Mouse (Mus musculus) skeletal muscle tissue, adult 2 months (tissue): ENCODE data around the gene A630076J17Rik.

Source experiments
- DNase-seq: peaks from one replicate; pipeline ENCODE4 v3.0.0-alpha.2; 2012; ENCODE audit warnings: low read depth, low spot score

The A630076J17Rik gene

DNA sequence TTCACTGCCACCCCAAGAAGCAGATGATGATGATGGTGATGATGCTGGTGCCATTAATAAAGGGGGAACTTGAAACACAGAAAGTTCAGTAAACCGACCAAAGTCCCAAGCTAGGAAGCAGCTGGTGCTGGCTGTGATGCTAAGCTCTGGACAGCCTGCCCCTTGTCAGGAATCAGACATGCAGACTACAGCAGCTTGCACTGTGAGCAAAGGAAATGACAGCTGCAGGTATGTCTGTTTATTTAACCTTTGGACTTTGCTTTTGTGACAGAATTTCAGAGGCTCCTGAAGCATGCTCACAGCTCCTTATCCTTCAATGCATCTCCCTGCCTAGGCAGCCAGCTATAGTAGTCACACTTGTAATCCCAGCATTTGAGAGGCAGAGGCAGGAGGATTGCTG, at the start of gene A630076J17Rik:
Gene A630076J17Rik (plus strand): TSS at position 88 of the 400 bp plus-strand sequence.
- DNase-seq: no peak

DNA sequence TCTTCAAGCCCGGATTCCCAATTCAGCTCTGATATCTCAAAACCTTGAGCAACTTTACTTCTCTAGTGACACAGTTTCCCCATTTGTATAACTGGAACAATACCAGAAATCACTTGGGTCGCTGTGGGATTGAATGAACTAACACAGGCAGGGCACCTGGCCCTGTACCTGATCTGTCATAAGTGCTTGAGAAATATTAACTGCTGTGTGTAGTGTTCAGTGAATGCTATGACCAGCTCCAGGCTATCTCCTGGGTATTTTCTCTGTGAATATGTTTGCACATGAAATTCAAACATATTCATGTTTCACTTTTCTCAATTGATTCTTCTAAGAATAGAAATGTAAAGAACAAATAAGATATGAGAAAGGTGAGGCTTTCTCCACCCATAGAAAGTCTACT, 49.6 kb upstream of the A630076J17Rik start:
- DNase-seq: no peak

DNA sequence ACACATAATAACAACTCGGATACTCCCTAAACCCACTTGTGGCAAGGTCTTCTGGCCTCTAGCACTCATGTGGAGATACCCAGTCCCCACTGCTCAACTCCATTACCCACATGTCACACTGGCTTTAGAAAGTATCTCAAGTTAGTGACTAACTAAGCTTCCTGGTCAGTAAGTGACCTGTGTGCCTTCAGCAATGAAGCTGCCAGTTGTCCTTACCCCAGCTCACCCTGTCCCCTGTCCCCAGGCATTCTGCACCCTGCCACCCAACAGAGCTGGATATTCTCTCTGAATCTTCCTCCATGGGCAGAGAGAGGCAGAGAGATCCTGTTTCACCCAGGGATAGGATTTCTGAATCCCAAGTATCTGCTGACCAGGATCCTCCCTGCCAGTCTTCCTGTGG, 47.7 kb upstream of the A630076J17Rik start, which contains the start of gene Kcna10:
Gene Kcna10 (plus strand): TSS at position 301 of the 400 bp plus-strand sequence.
- DNase-seq: peak; percentile 23

DNA sequence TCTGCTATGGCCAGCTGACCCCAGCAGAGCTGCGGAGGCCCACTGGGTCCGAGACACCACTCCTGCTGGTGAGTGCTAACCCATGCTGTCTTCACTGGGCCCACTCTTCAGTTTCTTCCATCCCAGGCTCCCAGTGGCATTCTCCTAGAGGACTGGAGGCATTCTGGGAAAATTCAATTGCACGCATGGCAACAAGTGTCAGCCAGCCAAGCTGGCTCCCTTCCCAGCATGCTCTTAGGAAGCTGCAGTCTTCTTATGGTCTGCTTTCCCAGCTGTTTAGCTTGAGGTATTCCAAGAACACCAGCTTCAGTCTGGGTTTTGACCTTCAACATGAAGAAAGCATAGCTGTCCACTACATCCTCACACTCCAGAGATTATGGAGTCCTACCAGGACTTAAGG, 47.2 kb upstream of the A630076J17Rik start:
- DNase-seq: no peak

DNA sequence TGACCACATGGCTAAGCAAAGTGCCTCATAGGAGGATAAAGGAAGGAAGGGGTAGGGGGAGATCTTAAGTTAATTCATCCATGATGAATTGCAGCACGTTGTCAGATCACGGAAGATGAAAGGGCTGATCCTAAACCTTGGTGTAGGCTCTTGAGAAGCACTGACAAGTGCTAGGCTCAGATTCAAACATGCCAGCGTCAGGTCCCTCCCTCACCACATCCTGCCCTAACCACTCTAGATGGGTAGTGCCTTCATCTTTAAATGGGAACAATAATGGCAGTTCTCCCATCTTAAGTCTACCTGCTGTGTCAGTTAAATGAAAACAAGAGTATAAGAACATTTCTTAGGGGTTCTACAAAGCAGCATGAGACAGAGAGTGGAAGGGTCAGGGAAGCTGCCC, 44.8 kb upstream of the A630076J17Rik start:
- no peak for DNase-seq

DNA sequence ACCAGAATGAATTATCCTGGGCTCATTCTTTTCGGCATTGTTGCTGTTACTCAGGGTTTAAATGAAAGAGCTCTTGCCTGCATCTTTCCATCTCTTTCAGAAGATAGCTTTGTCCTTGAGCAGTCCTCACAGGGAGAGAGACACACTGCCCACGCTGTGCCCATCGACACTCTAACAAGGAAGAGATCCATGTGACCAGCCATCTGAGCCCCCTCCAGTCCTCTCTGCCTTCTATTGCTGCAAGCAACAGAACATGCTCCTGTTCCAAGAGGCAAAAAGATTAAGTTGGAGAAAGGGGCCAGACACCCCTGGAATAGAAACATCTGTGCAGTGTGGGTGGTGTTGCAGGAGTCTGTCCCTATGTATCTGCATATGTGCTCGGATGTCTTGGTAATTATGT, 43.4 kb upstream of the A630076J17Rik start:
- no peak for DNase-seq

DNA sequence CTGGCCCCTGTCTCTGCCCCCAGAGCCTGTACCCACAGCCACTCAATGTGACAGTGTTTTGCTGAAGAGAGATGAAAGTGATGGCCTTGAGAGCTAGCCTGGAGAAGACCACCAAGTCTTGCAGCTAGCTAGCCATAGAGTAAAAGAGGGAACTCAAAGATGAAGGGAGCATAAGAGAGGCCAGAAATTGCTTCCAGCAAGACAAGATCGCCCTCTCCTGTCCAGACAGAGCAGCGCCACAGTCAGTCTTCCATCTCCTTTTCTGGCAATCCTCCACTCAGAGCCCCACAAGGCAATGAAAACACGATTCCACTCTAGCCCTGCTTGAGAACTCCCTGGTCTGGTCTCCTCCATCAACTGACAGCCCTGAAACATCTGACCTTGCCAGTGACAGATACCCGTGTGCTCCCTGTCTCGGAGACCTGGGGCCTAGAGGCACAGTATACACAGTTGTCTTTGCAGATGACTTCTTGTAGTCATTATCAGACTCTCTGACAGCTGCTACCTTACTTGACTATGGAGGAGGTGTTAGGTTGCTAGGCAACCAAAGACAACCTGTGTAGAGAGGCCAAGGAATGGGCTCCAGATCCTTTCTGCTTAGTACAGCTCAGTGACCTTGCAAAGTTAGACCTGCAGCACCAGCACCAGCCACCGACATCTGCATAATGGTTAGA, 42.1 kb upstream of the A630076J17Rik start:
- peak; percentile 18 for DNase-seq

DNA sequence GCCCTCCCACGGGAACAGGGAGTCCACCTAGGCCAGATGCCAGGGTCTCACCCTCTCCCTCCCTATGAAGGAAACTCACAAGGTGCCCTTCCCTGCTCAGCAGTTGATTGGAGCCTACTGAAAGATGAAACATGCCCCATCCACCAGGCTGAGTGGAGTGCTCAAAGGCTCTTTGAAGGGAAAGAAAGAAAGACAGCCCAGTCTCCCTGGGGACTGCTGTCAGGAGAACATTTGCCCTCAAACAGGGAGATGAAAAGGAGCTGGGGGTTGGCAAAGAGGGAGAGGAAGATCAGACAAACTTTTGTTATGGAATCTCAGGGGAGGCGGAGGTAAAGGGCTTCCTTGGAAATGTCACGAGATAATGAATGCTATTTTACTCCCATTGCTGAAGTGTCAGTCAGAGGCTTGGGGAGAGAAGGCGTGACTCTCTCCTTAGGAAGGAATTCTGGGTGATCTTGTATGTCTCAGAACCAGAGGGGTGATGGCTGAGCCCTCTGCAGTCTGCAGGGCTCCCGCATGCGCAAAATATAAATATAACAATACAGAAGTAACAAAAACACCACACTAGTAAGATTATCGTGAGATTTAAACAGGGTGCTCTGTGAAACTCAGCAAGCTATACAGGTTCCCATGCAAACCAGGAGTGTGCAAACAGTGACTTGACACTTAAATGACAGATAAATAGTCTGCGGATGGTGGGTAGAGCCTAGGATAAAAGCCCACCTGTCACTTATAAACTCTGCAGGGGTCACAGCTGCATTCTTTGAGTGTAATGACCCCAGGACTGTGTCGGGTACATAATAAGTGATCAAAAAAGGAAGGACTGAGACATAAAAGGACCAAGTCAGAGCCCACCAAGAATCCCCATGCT, 28.9 kb upstream of the A630076J17Rik start:
- DNase-seq: no peak

DNA sequence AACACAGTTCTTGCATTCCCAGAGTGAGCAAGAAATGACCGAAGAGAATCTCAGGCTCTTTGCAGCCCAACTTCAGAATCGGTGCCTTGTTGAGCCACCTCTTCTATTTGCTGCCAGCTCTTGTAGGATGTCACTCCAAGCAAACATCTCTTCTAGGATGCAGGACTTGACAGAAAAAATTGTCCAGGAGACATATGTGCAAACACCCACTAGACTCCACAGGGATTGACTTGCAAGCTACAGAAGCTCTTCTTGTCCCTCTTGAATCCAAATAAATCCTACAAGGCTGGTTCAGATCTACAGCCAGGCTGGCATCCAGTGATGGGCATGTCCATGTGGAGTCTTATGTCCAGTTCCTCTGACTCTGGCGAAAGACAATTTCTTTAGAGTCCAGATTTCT, 26.0 kb upstream of the A630076J17Rik start:
- no peak for DNase-seq

DNA sequence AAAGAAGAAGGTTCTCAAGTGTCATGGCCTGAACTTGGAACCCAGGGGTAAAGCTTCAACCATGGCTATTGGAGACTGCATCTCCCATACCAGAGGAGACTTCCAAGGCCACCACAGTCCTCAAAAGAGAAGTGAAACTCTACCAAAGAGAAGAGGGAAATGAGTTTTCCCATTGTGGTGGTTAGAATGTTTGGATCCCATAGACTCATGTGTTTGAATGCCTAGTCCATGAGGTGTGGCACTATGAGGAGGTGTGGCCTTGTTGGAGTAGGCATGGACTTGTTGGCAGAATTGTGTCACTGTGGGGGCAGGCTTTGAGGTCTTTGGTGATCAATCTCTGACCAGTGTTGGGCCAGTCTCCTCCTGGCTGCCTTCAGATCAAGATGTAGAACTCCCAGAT, 25.2 kb upstream of the A630076J17Rik start:
- no peak for DNase-seq

DNA sequence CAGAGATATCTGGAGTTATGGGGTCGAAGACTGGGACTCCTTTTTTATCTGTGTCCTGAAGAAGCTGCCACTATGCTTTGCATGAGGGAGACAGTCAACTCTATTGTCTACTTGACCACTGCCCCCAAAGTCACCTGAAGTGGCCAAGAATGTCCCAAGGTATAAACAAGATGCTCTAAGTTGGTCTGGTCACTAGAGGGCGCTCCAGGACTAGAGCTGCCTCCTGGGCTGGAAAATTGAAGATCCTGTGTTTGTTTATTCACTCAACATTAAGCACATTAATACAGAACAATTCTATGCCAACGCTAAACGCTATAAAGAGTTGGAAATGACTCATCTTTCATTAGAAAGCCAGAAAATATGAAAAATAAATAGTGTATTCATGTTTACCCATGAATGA, 24.4 kb upstream of the A630076J17Rik start:
- peak; percentile 66 for DNase-seq

DNA sequence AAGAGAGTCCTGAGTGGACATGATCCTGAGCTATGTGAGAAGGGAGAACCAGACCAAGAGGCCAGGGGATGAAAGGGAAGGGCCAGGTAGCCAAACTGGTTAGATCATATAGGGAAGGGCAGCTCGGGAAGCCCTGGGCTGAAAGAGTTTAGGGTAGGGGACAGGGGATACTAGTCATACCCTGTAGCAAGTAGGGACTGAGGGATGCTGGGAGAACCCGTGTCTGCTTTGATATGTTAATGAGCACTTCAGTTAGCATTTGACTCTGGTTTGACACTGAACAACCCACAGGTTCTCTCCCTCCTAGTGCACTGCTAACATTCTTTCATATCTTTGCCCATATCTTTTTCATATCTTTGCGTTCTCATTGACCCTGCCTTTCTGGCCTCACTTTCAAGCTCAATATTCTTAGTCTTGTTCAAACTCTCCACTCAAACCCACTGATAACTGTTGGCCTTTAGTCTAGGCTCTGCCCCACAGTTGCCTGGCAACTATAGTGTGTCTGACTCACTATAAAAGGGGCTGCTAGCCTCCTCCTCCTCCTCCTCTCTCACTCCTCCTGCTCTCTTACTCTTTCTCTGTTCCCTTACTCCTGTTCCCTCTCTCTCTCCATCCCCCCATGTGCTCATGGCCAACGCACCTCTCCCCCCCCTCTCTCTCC, 23.8 kb upstream of the A630076J17Rik start:
- DNase-seq: no peak

DNA sequence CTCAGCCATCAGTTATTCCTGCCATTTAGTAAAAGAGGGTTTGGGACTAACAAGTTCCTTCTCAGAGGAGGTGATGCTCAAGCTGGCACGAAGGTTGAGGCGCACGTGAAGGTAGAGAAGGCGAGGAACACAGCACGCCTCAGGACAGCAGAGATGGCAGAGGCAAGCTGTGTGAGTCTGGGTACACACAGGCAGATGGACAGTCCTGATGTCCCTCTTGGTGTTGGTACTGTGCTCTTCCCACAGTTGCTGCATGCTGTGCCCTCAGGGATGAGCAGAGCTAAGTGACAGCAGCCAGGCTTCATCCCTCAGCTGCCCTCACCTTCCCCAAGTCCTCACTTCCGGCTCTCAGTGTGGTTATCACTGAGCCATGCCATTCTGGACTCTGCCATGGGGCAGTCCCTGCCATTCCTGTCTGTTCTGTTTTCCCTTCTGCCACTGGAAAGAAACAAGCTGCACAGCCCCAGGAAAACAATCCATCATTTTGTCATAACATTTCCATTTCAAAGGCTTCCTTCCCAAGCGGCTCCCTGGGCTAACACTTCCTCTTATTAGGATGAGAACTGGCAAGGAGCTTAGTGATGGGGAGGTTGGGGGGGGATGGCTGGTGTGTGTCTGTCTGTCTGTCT, 22.7 kb upstream of the A630076J17Rik start:
- DNase-seq: no peak

DNA sequence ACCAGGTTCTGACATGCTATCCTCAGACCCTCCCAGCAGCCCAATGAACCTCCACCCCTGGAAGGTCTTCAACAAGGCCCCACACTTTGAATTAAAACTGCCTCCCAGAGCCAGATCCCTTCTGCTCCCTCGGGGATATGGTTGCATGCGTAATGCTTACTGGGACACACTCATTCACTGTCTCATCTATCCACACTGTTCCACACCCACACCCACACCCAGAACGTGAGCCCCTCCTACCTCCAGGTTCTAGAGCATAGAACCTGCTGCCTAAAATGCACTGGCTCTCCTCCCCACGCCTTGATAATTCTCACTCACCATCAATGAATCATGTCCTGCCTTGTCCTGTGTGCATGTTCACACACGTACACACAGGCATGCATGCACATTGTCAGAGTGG, 15.8 kb upstream of the A630076J17Rik start:
- DNase-seq: no peak

DNA sequence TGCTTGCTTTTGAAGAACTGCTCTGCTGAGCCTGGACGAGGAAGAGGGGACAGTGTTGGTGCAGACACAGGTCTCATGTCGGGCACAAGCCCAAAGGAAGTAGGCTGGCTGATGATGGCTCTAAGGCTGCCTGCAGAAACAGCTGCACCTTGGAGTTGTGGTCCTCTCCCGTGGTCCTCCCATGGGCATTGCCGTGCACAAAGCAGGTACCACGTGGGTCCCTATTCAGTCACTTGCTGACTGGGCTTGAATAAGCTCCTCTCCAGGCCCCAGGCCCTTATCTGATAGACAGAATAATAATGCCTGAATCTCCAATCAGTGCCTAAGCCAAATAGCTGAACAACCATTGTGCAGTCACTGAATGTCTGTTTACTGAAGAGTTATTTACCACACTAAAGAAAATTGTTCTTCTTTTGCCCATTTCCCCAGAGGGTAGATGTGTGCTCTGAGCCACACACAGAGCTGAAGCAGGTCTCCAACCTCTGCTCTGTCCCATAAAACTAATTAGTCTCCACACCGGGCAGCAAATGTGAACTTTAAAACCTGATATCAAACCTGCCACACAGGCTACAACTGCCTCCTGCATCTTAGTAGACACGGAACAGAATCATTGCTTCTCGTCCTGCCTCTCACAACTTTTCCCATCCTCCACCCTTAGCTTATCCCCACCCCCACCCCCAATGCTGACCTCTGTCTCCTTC, 13.9 kb upstream of the A630076J17Rik start:
- DNase-seq: no peak

DNA sequence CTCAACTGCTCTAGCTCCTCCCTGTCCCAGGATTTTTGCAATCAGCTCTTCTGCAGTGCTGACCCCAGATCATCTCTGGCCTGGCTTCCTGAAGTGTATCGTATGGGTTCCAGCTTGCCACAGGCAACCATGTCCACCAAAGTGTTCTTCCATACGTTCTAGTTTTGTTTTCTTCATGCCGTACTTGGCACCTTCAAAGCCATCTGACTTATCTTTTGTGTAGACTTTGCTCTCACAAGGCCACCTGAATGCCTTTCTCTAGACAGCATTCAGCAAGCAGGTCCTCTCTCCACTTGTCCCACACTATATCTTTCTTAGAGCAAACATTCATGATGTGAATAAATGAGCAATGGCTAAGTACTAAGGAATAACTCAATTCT, 13.3 kb upstream of the A630076J17Rik start:
- DNase-seq: no peak

DNA sequence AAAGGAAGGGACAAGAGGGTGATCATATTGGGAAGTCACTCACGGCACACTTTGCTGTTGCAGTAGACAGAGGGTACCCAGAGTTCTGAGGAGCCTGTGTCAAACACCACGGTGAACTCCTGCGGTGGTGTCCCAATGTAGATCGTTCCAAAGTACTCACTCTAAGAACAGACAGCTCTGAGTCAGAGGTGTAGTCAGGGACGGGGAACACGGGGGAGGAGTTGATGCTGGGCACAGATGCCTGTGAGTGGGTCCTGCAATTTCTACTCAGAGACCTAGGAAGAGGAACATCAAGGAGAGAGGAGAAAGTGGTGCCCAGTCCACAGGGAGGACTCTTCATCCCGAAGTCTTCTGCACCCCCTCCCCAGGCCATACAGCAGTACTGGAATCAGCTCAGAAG, 11.8 kb upstream of the A630076J17Rik start:
- no peak for DNase-seq

DNA sequence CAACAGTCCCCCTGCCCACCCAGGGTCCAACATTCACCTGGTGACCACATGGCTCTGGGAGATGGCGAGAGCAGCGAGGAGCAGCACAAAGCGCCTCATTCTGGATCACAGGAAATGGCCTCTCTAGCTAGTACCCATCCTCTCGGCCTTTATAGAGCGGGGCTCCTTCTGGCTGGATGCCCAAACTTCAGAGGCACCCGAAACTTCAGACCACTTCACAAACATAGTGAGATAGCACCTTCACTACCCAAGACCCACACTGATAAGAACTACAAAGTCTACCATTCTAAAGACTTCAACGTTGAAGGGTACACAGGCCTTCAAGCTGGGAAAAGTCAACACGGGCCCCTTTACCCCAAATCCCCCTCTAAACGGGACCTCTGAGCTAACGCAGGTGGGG, 8.8 kb upstream of the A630076J17Rik start, which contains the start of gene Cym:
Gene Cym (minus strand): TSS at position 125 of the 400 bp plus-strand sequence.
- DNase-seq: no peak

DNA sequence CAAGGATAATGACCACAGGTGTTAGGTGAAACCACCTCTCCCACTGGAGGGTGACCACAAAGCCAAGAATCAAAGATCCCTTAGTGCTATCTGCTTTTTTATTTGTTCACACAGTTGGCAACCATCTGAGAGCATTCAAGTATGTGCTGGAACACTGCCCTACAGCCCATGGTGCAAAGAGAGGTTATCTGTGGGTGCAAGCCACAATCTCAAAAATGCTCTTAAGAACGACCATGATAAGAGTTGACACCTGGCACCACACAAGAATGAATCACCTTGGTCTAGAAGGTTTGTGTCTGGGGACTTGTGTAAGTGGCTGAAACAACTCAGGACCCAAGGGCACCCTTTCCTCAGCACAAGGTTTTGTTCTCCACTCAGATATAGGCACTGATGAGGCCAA, 7.2 kb upstream of the A630076J17Rik start:
- no peak for DNase-seq

DNA sequence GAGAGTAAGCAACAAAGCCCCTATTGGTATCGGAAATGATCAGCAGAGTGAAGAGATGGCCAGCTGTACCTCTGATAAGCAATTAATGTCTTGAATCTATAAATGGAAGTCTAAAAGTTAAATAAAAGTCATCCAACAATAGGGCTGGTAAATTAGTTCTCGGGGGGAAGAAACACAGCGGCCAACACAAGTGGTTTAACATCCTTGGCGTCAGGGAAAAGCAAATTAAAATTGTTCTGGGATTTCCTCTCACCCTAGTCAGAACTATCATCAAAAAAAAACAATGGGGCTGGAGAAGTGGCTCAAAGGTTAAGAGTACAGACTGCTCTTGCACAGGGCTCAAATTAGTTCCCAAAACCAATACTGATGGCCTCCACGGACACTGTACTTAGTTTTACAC, 4.6 kb upstream of the A630076J17Rik start:
- no peak for DNase-seq

DNA sequence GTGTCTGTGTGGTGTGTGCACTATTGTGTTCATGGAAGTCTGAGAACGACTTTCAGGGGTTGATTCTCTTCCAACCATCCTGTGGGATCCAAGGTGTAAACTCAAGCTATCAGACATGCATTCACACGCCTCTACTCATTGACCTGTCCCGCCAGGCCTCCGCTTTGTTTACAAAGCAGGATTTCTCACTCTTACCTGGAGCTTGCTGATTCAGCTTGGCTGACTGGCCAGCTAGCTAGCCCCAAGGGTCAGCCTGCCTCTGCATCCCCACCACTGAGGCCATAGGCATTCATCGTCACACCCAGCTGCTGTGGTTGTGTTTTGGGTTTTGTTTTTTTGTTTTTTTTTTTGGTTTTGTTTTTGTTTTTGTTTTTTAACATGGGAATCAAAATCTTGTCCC, 1.2 kb upstream of the A630076J17Rik start:
- no peak for DNase-seq
